Mouse (Mus musculus) Patski (cell line): Measurements from ENCODE around the gene Krt42. TPM values are rescaled to one million over a fixed set of nuclear protein-coding genes. Genes with fewer than 3 reads are reported as not detected.

Source experiments
- ATAC-seq: fragments of 100-300 bp; one replicate; pipeline ENCODE4 v1.8.0; 2021
- CTCF ChIA-PET: fragments of 350-600 bp; sonication (Branson Sonifier 250); formaldehyde crosslinking; loops from one replicate; lab custom pipeline; 2022; ENCODE audit warnings: inconsistent platforms; lab: Charles Lee
- POLR2A ChIA-PET: fragments of 350-600 bp; sonication (Branson Sonifier 250); formaldehyde crosslinking; loops from one replicate; lab custom pipeline; 2022; ENCODE audit warnings: antibody characterized with exemption, inconsistent platforms; lab: Charles Lee
- DNase-seq: peaks from one replicate; pipeline ENCODE4 v3.0.0-alpha.2; 2011; ENCODE audit warnings: low read depth, low spot score
- H3K27me3 ChIP-seq: fragments of 371-371 bp; one replicate; pipeline ENCODE4 v1.5.1; 2021
- CTCF ChIP-seq: fragments of 100-300 bp; IDR thresholded peaks from one replicate; pipeline ENCODE4 v1.5.1; 2021
- in situ Hi-C: fragments of 300-500 bp; cut with MboI; formaldehyde crosslinking; loops from 3 replicates; pipeline ENCODE4 v1.11.1; 2018; ENCODE audit warnings: low pct_unique_long_range_greater_than_20kb, mixed read lengths
- polyA plus RNA-seq: library from polyadenylated mRNA; unstranded; gene quantifications from one replicate; pipeline ENCODE4 v1.2.3, GENCODE M21; 2021

The Krt42 gene
- polyA plus RNA-seq, 1 experiment from 2014 or later: 0.08 TPM

- POLR2A ChIA-PET: no interaction called here
- ATAC-seq: no peak
- peak; percentile 33 for DNase-seq
- TF ChIP-seq CTCF: no peak
- in situ Hi-C loops: loop anchor here (5.0 kb wide), 1 partner anchor 110 kb away; no protein-coding TSS in a partner anchor
- no peaks in the 10 kb centered on the region for H3K27me3 ChIP-seq
- CTCF ChIA-PET: interaction anchor here (0.6 to 8.2 kb wide), 18 partner anchors 14 to 901 kb away, joined by 3 to 210 read pairs (median 3); partner anchors contain the start of gene Krt33b
Measured at GRCm38 (mm10) chr11:100281596-100282544, 12.2 kb upstream of the Krt42 start.

DNA sequence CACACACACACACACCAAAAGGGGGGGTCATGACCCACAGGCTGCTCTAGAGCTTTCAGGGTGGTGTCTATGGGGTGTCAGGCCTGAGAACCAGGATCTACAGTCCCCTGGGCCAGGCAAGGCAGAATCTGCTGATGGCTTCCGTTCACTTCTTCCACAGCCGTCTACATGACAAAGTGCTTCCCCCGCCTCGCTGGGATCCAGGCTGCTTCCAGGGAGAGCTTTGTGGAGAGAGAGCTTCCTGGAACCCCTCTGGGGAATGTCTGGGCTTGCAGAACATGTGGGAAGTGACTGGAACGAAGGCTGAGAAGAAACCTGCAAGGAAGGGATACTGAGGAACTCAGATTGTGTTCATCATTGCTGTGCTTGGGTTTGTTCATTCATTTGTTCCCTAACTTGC is 9.1 kb upstream of the Krt42 start:
- TF ChIP-seq CTCF: no peak
- ATAC-seq (no peak), DNase-seq (no peak)
- in situ Hi-C loops: no loop called here
- no peaks in the 10 kb centered on the region for H3K27me3 ChIP-seq
- POLR2A ChIA-PET: no interaction called here
- CTCF ChIA-PET: interaction anchor here (0.7 kb wide), 2 partner anchors 14 to 16 kb away, joined by 3 read pairs; no protein-coding TSS in a partner anchor

DNA sequence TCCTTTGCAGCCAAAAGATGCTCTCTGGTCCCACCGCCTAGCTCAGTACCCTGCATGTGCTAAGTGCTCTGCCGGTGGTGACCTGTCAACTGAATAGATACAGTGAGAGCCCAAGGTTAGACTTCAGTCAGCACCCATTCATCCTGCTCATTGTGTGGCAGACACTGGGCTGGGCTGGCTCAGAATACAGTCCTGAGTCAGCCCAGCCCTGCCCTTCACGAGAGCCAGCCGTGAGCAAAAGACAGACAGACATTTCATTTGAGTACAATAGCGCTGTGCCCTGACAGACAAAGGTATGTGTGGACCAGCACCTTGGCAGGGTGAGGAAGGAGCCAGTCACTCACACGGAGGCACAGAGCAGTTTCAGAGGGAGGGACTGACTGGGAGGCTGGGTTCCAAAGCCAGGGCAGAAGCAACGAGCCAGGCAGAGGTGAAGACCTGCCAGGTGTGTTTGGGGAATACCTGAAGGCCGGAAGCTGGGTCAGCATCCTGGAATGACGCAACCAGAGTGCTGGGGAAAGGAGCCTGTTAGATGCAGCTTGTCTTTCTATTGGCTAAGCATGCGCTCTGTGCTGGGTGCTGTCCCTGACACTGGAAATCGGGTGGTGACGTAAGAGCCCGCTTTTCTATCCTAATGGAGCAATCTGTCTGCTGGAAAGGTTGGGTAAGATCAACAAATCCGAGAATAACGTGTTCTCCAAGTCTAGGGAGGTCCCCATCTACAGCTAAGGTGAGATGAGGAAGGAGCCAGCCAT is 8.2 kb upstream of the Krt42 start:
- H3K27me3 ChIP-seq: no peaks in the 10 kb centered on the region
- ChIA-PET CTCF (no interaction called here), POLR2A (no interaction called here)
- no peak for TF ChIP-seq CTCF
- in situ Hi-C loops: no loop called here
- DNase-seq (no peak), ATAC-seq (no peak)

DNA sequence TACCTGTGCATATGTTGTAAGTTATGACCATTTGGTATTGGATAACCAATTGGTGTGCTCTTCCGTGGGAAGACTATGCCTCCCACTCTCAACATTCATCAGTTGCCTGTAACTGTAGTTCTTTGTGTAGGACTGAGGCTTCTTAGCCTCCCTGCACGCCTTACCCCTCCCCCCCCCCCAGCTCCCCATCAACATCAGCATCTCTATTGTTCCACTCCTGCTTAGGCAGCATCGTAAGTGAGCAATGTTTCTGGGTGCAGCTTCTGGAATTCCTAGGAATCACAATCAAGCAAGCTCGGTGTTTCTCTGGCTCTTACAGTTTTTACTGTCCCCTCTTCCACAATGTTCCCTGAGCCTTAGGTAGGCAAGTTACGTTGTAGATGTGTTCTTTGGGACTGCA is 5.8 kb upstream of the Krt42 start:
- CTCF ChIA-PET: no interaction called here
- no peak for DNase-seq
- POLR2A ChIA-PET: interaction anchor here (0.6 kb wide), 1 partner anchor 334 kb away, joined by 3 read pairs; no protein-coding TSS in a partner anchor
- no peaks in the 10 kb centered on the region for H3K27me3 ChIP-seq
- TF ChIP-seq CTCF: no peak
- no peak for ATAC-seq
- in situ Hi-C loops: no loop called here

DNA sequence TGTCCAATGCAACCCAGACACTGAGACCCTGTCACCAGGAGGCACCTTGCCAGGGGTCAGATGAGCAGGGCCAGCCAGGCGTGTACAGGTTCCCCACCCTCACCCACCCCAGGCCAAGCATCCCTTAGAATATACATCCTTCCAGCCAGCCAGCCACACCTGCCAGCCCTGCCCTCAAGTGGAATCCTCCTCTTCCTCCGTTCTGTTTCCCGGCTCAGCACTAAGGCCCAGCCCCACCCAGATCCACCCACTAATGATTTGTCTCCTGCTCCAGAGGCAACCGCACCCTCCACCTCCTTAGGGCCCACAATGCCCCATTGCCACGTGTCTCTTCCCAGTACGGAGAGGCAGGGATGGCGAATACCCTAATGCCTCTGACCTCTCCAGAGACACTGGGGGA is 5.0 kb upstream of the Krt42 start:
- CTCF ChIA-PET: no interaction called here
- no peaks in the 10 kb centered on the region for H3K27me3 ChIP-seq
- POLR2A ChIA-PET: no interaction called here
- no peak for TF ChIP-seq CTCF
- ATAC-seq (no peak), DNase-seq (no peak)
- in situ Hi-C loops: no loop called here

DNA sequence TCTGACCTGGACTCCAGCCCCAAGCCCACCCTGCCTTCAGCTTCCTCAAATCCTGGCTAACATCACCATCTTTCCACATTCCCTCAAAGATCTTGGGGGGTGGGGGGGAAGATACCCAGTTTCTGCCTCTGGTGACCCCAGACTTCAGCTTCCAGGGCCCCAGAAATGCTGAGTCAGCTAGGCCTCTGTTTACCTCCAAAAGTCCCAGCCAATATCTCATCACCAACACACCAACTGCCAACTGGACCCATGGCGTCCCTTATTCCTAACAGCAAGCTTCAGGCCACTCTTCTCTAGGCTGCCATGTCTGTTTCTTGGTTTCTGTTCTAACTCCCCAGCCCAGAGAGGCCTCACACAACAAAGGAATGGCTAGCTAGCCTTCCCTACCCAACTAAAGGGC is 2.2 kb upstream of the Krt42 start:
- ChIA-PET CTCF (no interaction called here), POLR2A (no interaction called here)
- ATAC-seq (no peak), DNase-seq (no peak)
- peaks cover 6% of the 10 kb centered on the region for H3K27me3 ChIP-seq
- in situ Hi-C loops: no loop called here
- TF ChIP-seq CTCF: no peak

DNA sequence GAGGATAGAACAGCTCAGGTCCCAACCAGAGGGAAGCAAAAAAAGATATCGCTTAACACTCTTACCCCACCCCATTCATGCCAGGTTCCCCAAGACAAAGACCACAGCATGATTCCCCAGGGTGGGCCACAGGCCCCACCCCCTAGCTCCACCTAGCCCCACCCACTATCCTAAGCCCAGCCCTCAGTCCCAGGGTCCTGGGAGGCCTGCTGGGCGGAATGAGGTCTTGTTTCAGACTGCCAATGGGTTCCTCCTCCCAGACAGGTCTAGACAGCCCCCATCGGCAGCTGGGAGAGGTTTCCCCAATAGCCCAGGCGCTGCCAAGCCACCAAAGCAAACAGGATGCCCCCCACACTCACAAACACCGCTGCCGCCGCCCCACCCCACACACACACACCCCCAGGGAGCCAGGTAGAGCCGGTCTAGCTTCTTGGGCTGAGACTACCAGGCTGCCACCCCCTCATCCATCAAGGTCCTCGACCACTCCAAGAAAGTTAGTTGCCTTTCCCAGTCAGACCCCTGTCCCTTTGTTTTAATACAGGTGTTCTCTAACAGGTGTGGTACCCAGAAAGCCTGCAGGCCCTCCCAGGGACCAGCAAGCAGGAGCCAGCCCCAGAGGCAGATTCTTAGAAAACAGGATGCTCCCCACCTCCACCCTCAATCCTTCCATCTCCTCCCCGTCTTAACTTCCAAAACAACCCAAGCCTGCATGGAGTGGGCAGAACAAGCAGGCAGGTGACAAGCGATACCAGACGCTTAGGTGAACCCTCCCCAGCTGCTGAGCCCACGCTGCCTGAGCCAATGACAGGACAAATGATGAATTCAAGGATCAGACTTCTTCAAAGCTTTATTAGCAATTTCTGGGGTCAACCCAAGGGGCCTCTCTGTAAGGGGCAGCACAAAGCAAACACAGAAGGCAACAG is 7.4 kb downstream of the Krt42 start:
- POLR2A ChIA-PET: no interaction called here
- no peaks in the 10 kb centered on the region for H3K27me3 ChIP-seq
- CTCF ChIA-PET: no interaction called here
- in situ Hi-C loops: no loop called here
- no peak for ATAC-seq
- no peak for DNase-seq
- no peak for TF ChIP-seq CTCF

DNA sequence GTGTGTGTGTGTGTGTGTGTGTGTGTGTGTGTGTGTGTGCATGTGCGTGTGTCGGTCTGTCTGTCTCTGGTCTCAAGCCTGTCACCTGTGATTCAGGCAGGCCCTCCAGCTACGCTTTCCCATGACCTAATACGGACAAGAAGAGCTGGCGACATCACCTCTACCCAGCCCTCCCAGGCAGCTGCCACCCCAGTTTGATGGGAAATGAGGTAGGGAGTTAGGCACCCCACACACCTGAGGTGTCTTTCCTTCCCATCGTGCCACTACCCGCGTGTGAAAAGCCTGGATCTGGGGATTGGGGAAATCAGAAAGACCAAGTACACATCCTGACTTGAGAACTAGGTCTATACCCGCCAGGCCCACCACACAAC is 8.5 kb downstream of the Krt42 start:
- DNase-seq: no peak
- in situ Hi-C loops: no loop called here
- H3K27me3 ChIP-seq: no peaks in the 10 kb centered on the region
- ChIA-PET CTCF (no interaction called here), POLR2A (no interaction called here)
- TF ChIP-seq CTCF: no peak
- ATAC-seq: no peak

DNA sequence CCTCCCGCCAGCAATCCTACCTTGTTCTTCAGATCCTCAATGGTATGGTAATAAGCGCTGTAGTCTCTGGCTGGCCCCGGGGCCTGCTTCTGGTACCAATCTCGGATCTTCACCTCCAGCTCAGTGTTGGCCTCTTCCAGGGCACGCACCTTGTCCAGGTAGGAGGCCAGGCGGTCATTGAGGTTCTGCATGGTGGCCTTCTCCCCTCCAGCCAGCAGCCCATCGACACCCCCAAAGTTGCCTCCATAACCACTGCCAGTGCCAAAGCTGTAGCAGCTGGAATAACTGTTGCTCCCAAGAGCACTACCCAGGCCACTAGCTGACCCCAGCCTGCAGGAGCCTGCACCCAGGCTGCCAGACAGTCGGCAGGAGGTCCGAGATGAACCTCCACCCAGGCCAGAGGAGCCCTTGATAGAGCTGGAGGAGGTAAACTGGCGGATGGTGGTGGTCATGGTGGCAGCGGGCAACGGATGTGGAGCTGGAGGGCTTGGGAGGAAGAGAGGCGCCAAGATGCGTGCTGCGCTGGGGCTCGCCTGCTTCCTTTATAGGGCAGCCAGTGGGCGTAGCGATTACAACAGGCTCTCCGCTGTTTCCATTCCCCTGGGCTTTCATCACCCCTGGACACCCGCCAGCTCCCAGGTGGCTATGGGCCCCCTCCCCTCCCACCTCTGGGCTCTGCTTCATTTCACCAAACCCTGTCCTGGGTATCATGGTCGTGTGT is 9.0 kb downstream of the Krt42 start, which contains the start of gene Krt17:
Gene Krt17 (minus strand): TSS at position 516 of the 721 bp plus-strand sequence.
- ATAC-seq (no peak), DNase-seq (no peak)
- H3K27me3 ChIP-seq: no peaks in the 10 kb centered on the region
- POLR2A ChIA-PET: no interaction called here
- in situ Hi-C loops: no loop called here
- TF ChIP-seq CTCF: no peak
- CTCF ChIA-PET: no interaction called here
